Mouse (Mus musculus) gastrocnemius, postnatal 36 days (tissue): ENCODE data around the gene Cd177. TPM values are rescaled to one million over a fixed set of nuclear protein-coding genes. Genes with fewer than 3 reads are reported as not detected.

Experiments
- total RNA-seq, 2 experiments: library from RNA; stranded (reverse); gene quantifications; 2 replicates each; pipeline ENCODE4 v1.2.3; 2021

Gene Cd177
- total RNA-seq, 2 experiments from 2014 or later: not detected

Other genes with a start within 250 kb of the Cd177 start
- not detected for gene AC161166.1, start 247.9 kb downstream of the Cd177 start, total RNA-seq
- gene Irgq, start 229.6 kb downstream of the Cd177 start, total RNA-seq: 10 to 100 TPM; 10.7 to 10.9 TPM
- gene Pinlyp, start 214.2 kb downstream of the Cd177 start, total RNA-seq: not detected
- 10 to 100 TPM; 17.1 to 21.4 TPM for gene Xrcc1, start 214.0 kb downstream of the Cd177 start, total RNA-seq
- gene Ethe1, start 172.8 kb downstream of the Cd177 start, total RNA-seq: 10 to 100 TPM; 23.0 to 24.2 TPM
- gene Zfp575, start 172.7 kb downstream of the Cd177 start, total RNA-seq: under 1 TPM in 1 of 2 experiments, not detected in 1; 0.18 TPM
- gene Phldb3, start 149.5 kb downstream of the Cd177 start, total RNA-seq: under 1 TPM; 0.30 to 0.66 TPM
- not detected for gene Lypd3, start 123.8 kb downstream of the Cd177 start, total RNA-seq
- not detected for gene Tex101, start 83.6 kb downstream of the Cd177 start, total RNA-seq
- gene BC049730, start 51.1 kb downstream of the Cd177 start, total RNA-seq: not detected
- gene Gm4763, start 33.4 kb downstream of the Cd177 start, total RNA-seq: not detected
- gene Ceacam10, start 16.9 kb upstream of the Cd177 start, total RNA-seq: not detected
- not detected for gene Gm9844, start 101.9 kb upstream of the Cd177 start, total RNA-seq
- not detected for gene Lypd4, start 109.6 kb upstream of the Cd177 start, total RNA-seq
- not detected for gene Dmrtc2, start 109.7 kb upstream of the Cd177 start, total RNA-seq
- 100 to 1,000 TPM; 283 to 298 TPM for gene Rps19, start 124.1 kb upstream of the Cd177 start, total RNA-seq
- gene Cd79a, start 137.1 kb upstream of the Cd177 start, total RNA-seq: under 1 TPM in 1 of 2 experiments, not detected in 1; 0.23 TPM
- gene Arhgef1, start 142.6 kb upstream of the Cd177 start, total RNA-seq: 10 to 100 TPM; 28.6 to 31.6 TPM
- gene Gm4881, start 184.2 kb upstream of the Cd177 start, total RNA-seq: not detected
- 100 to 1,000 TPM; 188 to 189 TPM for gene Rabac1, start 212.4 kb upstream of the Cd177 start, total RNA-seq
- under 1 TPM; 0.08 to 0.15 TPM for gene Atp1a3, start 245.6 kb upstream of the Cd177 start, total RNA-seq